30 mouse cellular contexts compared by ENCODE assay signal in genomic region chr13:22001346-22001745, GRCm38 (mm10). TPM values are rescaled to one million over a fixed set of nuclear protein-coding genes. Genes with fewer than 3 reads are reported as not detected.
A peak's percentile ranks its signal among the peaks of the same experiment; 100 is the strongest.
DNase-seq lines count a peak whose midpoint lies in the region; ATAC-seq and TF ChIP-seq lines count a peak whose summit lies in the region.
"Had no signal": no experiment of that assay in that cellular context is flagged by ENCODE, and none has a peak within 500 bp of the region (broad histone marks: within the 10 kb centered on the region; RNA-seq: fewer than 3 reads in every experiment).

No protein-coding gene starts in this region.

- no peaks in the 10 kb centered on the region for H3K79me2 ChIP-seq in myocyte (ENCODE audit: control insufficient read depth, insufficient read depth)

- no peak for DNase-seq in lung, embryonic 14.5 days
- DNase-seq in lung, postnatal 25 days (ENCODE audit: low spot score): no peak
- DNase-seq in kidney, postnatal 25 days: no peak
- DNase-seq in midbrain, embryonic 10.5 days (ENCODE audit: low spot score): no peak
- DNase-seq: adrenal gland, adult 8-10 months; cerebellum, postnatal 10 days; embryo, embryonic 11 days; kidney, postnatal 36 days; midbrain, embryonic 14.5 days; retina, postnatal 1 day; right cerebral cortex, postnatal 25 days; thymus, adult 2 months had no signal

- TF ChIP-seq CTCF in lung, embryonic 14.5 days (IDR thresholded peaks at IDR 0.05; ENCODE audit: low read depth): no peak
- TF ChIP-seq CTCF in bone marrow macrophage, adult 2 months (IDR thresholded peaks at IDR 0.05; ENCODE audit: low read depth, low read length): no peak

- H3K4me1 ChIP-seq in lung, embryonic 14.5 days (ENCODE audit: insufficient read depth): no peaks in the 10 kb centered on the region; the same call in 1 of the 2 replicates
- H3K4me1 ChIP-seq in bone marrow macrophage, adult 2 months (ENCODE audit: control insufficient read depth, insufficient read depth, low read length): peaks cover 36% of the 10 kb centered on the region
- H3K4me1 ChIP-seq in liver, embryonic 16.5 days (ENCODE audit: control insufficient read depth, low read depth, low read length): peaks cover 10% of the 10 kb centered on the region
- H3K4me1 ChIP-seq in midbrain, embryonic 10.5 days: peaks cover 24% of the 10 kb centered on the region

- 52% methylated on average over 2 of the region's 2 CpGs for WGBS in lung, embryonic 14.5 days
- WGBS in liver, embryonic 16.5 days (ENCODE audit: insufficient replicate concordance): 11% methylated on average over 2 of the region's 2 CpGs
- WGBS in midbrain, embryonic 10.5 days: 55% methylated on average over 2 of the region's 2 CpGs

- no peaks in the 10 kb centered on the region for H3K36me3 ChIP-seq in lung, embryonic 14.5 days (ENCODE audit: insufficient read depth)
- H3K36me3 ChIP-seq in liver, embryonic 16.5 days (ENCODE audit: control insufficient read depth, insufficient read depth): no peaks in the 10 kb centered on the region
- no peaks in the 10 kb centered on the region for H3K36me3 ChIP-seq in myocyte (ENCODE audit: control insufficient read depth, insufficient read depth)
- no peaks in the 10 kb centered on the region for H3K36me3 ChIP-seq in midbrain, embryonic 10.5 days
- H3K36me3 ChIP-seq: embryonic facial prominence, embryonic 13.5 days; forebrain, embryonic 12.5 days; hindbrain, embryonic 10.5 days; limb, embryonic 12.5 days; lung, embryonic 15.5 days; neural tube, embryonic 13.5 days had no signal

- 0 out of 2 replicates have a peak overlapping the region, but pooled peaks have one; percentile 21 for H3K4me2 ChIP-seq in lung, embryonic 14.5 days
- 0 out of 2 replicates have a peak overlapping the region, but pooled peaks have one; percentile 11 for H3K4me2 ChIP-seq in liver, embryonic 16.5 days (ENCODE audit: low read depth, low read length)
- H3K4me2 ChIP-seq in myocyte (ENCODE audit: low read depth): peak overlapping the region; percentile 3
- H3K4me2 ChIP-seq: embryonic facial prominence, embryonic 13.5 days; forebrain, embryonic 12.5 days; limb, embryonic 12.5 days; lung, embryonic 15.5 days; neural tube, embryonic 13.5 days had no signal

- H3K4me3 ChIP-seq in lung, embryonic 14.5 days (ENCODE audit: low read depth, low read length): no peak overlapping the region
- H3K4me3 ChIP-seq in bone marrow macrophage, adult 2 months (ENCODE audit: insufficient read depth, low read length): peak overlapping the region; percentile 35
- H3K4me3 ChIP-seq in liver, embryonic 16.5 days (ENCODE audit: low read depth, low read length): no peak overlapping the region
- H3K4me3 ChIP-seq in myocyte: no peak overlapping the region
- H3K4me3 ChIP-seq in midbrain, embryonic 10.5 days: no peak overlapping the region
- H3K4me3 ChIP-seq: embryonic facial prominence, embryonic 13.5 days; erythroblast, embryonic 14.5 days; forebrain, embryonic 12.5 days; limb, embryonic 12.5 days; lung, embryonic 15.5 days; neural tube, embryonic 13.5 days had no signal

- no peak for TF ChIP-seq POLR2A in bone marrow macrophage, adult 2 months (IDR thresholded peaks at IDR 0.05; ENCODE audit: borderline replicate concordance, low read depth, low read length)
- TF ChIP-seq POLR2A in myocyte (IDR thresholded peaks at IDR 0.05; ENCODE audit: insufficient read length, low read depth): no peak

- H3K27me3 ChIP-seq in lung, embryonic 14.5 days (ENCODE audit: insufficient read depth, low read length): peaks cover 80% of the 10 kb centered on the region
- H3K27me3 ChIP-seq in liver, embryonic 16.5 days (ENCODE audit: control insufficient read depth, insufficient read depth, low read depth, low read length): peaks cover 79% of the 10 kb centered on the region
- H3K27me3 ChIP-seq in myocyte (ENCODE audit: control insufficient read depth, insufficient read depth, insufficient read length): peaks cover 4% of the 10 kb centered on the region
- H3K27me3 ChIP-seq in midbrain, embryonic 10.5 days (ENCODE audit: low read depth, poor library complexity, severe bottlenecking): peaks cover 100% of the 10 kb centered on the region

- H3K9ac ChIP-seq in lung, embryonic 14.5 days: no peak overlapping the region
- no peak overlapping the region for H3K9ac ChIP-seq in liver, embryonic 16.5 days (ENCODE audit: low read depth, low read length)
- H3K9ac ChIP-seq: embryonic facial prominence, embryonic 13.5 days; forebrain, embryonic 12.5 days; limb, embryonic 12.5 days; lung, embryonic 15.5 days; neural tube, embryonic 13.5 days had no signal

- no peak for ATAC-seq in lung, embryonic 14.5 days (ENCODE audit: insufficient read depth)
- no peak for ATAC-seq in liver, embryonic 16.5 days (ENCODE audit: low read depth)
- ATAC-seq in cerebellum, adult (ENCODE audit: insufficient number of reproducible peaks, low FRiP score, low TSS enrichment): no peak
- ATAC-seq: hindbrain, postnatal 0 days; intestine, embryonic 16.5 days had no signal

- H3K27ac ChIP-seq in lung, embryonic 14.5 days (ENCODE audit: low read depth): no peak overlapping the region
- H3K27ac ChIP-seq in bone marrow macrophage, adult 2 months (ENCODE audit: insufficient read depth, low read depth, low read length): peak overlapping the region; percentile 35
- no peak overlapping the region for H3K27ac ChIP-seq in liver, embryonic 16.5 days (ENCODE audit: low read length)
- no peak overlapping the region for H3K27ac ChIP-seq in midbrain, embryonic 10.5 days (replicated peaks)
- H3K27ac ChIP-seq: embryonic facial prominence, embryonic 13.5 days; forebrain, embryonic 12.5 days; hindbrain, embryonic 10.5 days; hindbrain, postnatal 0 days; limb, embryonic 12.5 days; lung, embryonic 15.5 days; neural tube, embryonic 13.5 days had no signal

- no peak overlapping the region for H3ac ChIP-seq in myocyte (ENCODE audit: control insufficient read depth, insufficient read length)

- H3K9me3 ChIP-seq in lung, embryonic 14.5 days (ENCODE audit: low read depth, low read length): no peaks in the 10 kb centered on the region
- no peaks in the 10 kb centered on the region for H3K9me3 ChIP-seq in liver, embryonic 16.5 days (replicated peaks; ENCODE audit: control insufficient read depth, low read length)
- no peaks in the 10 kb centered on the region for H3K9me3 ChIP-seq in midbrain, embryonic 10.5 days (replicated peaks)
- H3K9me3 ChIP-seq: embryonic facial prominence, embryonic 13.5 days; forebrain, embryonic 12.5 days; hindbrain, embryonic 10.5 days; limb, embryonic 12.5 days; lung, embryonic 15.5 days; neural tube, embryonic 13.5 days had no signal

TF ChIP-seq in myocyte, 11 proteins besides CTCF, POLR2A, EP300 and RAD21 (continues in another document):
- TF ChIP-seq TCF12 (IDR thresholded peaks at IDR 0.05; ENCODE audit: insufficient read depth, poor library complexity, severe bottlenecking) (no peak), POLR2AphosphoS2 (IDR thresholded peaks at IDR 0.05; ENCODE audit: insufficient read length, low read depth) (no peak), REST (IDR thresholded peaks at IDR 0.05; ENCODE audit: insufficient read depth, insufficient read length) (no peak), E2F4 (IDR thresholded peaks at IDR 0.05; ENCODE audit: insufficient read depth) (no peak), CEBPB (IDR thresholded peaks at IDR 0.05; ENCODE audit: insufficient read depth, poor library complexity, severe bottlenecking) (no peak), MYOG (IDR thresholded peaks at IDR 0.05; ENCODE audit: control insufficient read depth in 1 of 3, insufficient read depth in 1 of 3, insufficient read length in 2 of 3, low read depth in 2 of 3) (no peak), MYOD1 (IDR thresholded peaks at IDR 0.05; ENCODE audit: control insufficient read depth in 1 of 3, insufficient read length in 2 of 3, low read depth in 2 of 3) (no peak), SRF (IDR thresholded peaks at IDR 0.05; ENCODE audit: control insufficient read depth, insufficient read length, low read depth) (no peak)

RNA-seq across cellular contexts. Expression of gene Prss16, which starts 8.2 kb away (rescaled TPM):
- polyA plus RNA-seq in lung, embryonic 14.5 days (2014; fragmentation: Nextera tagmentation; extraction: Ambion mirVana): 1.6 and 2.0 TPM in 2 replicates
- 3.0 and 3.4 TPM in 2 replicates for polyA plus RNA-seq in bone marrow macrophage, adult 2 months (2012; ENCODE audit: insufficient read depth, insufficient read length, missing spikeins)
- 0.54 and 0.72 TPM in 2 replicates for polyA plus RNA-seq in liver, embryonic 16.5 days (2015; fragmentation: Nextera tagmentation; extraction: Ambion mirVana)
- 0.34 TPM for polyA plus RNA-seq in myocyte (2012; fragmentation: generic; extraction: Trizol)
- not detected in 2 replicates for polyA plus RNA-seq in midbrain, embryonic 10.5 days (2016; fragmentation: Nextera tagmentation; extraction: Ambion mirVana)
- polyA plus RNA-seq: erythroblast, embryonic 14.5 days; forebrain, embryonic 12.5 days; hindbrain, postnatal 0 days; kidney, embryonic 14.5 days; midbrain, embryonic 14.5 days had no signal

RNA-seq across cellular contexts. Expression of gene Pom121l2, which starts 20.4 kb away (rescaled TPM):
- polyA plus RNA-seq in lung, embryonic 14.5 days (2014; fragmentation: Nextera tagmentation; extraction: Ambion mirVana): 0.12 and 0.26 TPM in 2 replicates
- not detected in 2 replicates for polyA plus RNA-seq in bone marrow macrophage, adult 2 months (2012; ENCODE audit: insufficient read depth, insufficient read length, missing spikeins)
- polyA plus RNA-seq in liver, embryonic 16.5 days (2015; fragmentation: Nextera tagmentation; extraction: Ambion mirVana): not detected in 2 replicates
- polyA plus RNA-seq in myocyte (2012; fragmentation: generic; extraction: Trizol): not detected
- 0.11 TPM in 1 of 2 replicates, not detected in the other for polyA plus RNA-seq in midbrain, embryonic 10.5 days (2016; fragmentation: Nextera tagmentation; extraction: Ambion mirVana)
- polyA plus RNA-seq: activated CD4-positive, CD25-positive, alpha-beta regulatory T cell, adult 4 months; erythroblast, embryonic 14.5 days; forebrain, embryonic 12.5 days; heart, postnatal 0 days; hindbrain, embryonic 10.5 days; hindbrain, postnatal 0 days; intestine, embryonic 16.5 days; kidney, embryonic 14.5 days; midbrain, embryonic 14.5 days; neural tube, embryonic 13.5 days; spleen, adult 2 months; stomach, embryonic 14.5 days had no signal

RNA-seq across cellular contexts. Expression of gene Hist1h2ah, which starts 34.0 kb away (rescaled TPM):
- polyA plus RNA-seq in lung, embryonic 14.5 days (2014; fragmentation: Nextera tagmentation; extraction: Ambion mirVana): 21.2 and 21.6 TPM in 2 replicates
- polyA plus RNA-seq in bone marrow macrophage, adult 2 months (2012; ENCODE audit: insufficient read depth, insufficient read length, missing spikeins): not detected in 2 replicates
- polyA plus RNA-seq in liver, embryonic 16.5 days (2015; fragmentation: Nextera tagmentation; extraction: Ambion mirVana): 13.7 and 18.8 TPM in 2 replicates
- 2.2 TPM for polyA plus RNA-seq in myocyte (2012; fragmentation: generic; extraction: Trizol)
- 10.6 and 11.4 TPM in 2 replicates for polyA plus RNA-seq in midbrain, embryonic 10.5 days (2016; fragmentation: Nextera tagmentation; extraction: Ambion mirVana)
- polyA plus RNA-seq: heart, postnatal 0 days; midbrain, embryonic 14.5 days had no signal

RNA-seq across cellular contexts. Expression of gene Hist1h2bk, which starts 34.3 kb away (rescaled TPM):
- 8.6 and 11.7 TPM in 2 replicates for polyA plus RNA-seq in lung, embryonic 14.5 days (2014; fragmentation: Nextera tagmentation; extraction: Ambion mirVana)
- 2.9 and 5.5 TPM in 2 replicates for polyA plus RNA-seq in bone marrow macrophage, adult 2 months (2012; ENCODE audit: insufficient read depth, insufficient read length, missing spikeins)
- polyA plus RNA-seq in liver, embryonic 16.5 days (2015; fragmentation: Nextera tagmentation; extraction: Ambion mirVana): 2.9 and 4.7 TPM in 2 replicates
- 8.2 TPM for polyA plus RNA-seq in myocyte (2012; fragmentation: generic; extraction: Trizol)
- polyA plus RNA-seq in midbrain, embryonic 10.5 days (2016; fragmentation: Nextera tagmentation; extraction: Ambion mirVana): 9.4 and 9.7 TPM in 2 replicates

RNA-seq across cellular contexts. Expression of gene Hist1h4i, which starts 39.8 kb away (rescaled TPM):
- polyA plus RNA-seq in lung, embryonic 14.5 days (2014; fragmentation: Nextera tagmentation; extraction: Ambion mirVana): 26.4 and 26.7 TPM in 2 replicates
- 7.5 and 8.2 TPM in 2 replicates for polyA plus RNA-seq in bone marrow macrophage, adult 2 months (2012; ENCODE audit: insufficient read depth, insufficient read length, missing spikeins)
- 47.5 and 58.3 TPM in 2 replicates for polyA plus RNA-seq in liver, embryonic 16.5 days (2015; fragmentation: Nextera tagmentation; extraction: Ambion mirVana)
- polyA plus RNA-seq in myocyte (2012; fragmentation: generic; extraction: Trizol): 31.0 TPM
- 51.3 and 52.5 TPM in 2 replicates for polyA plus RNA-seq in midbrain, embryonic 10.5 days (2016; fragmentation: Nextera tagmentation; extraction: Ambion mirVana)
